Mouse (Mus musculus) left cerebral cortex, adult 11 months (tissue): Measurements from ENCODE around the gene Nsun2.
"Not testable (repeated sequence)": the region's sequence is repeated elsewhere in the genome, so short reads cannot be mapped to it uniquely, and the experiment has no call there.

Source experiments
- DNase-seq: peaks from one replicate; pipeline ENCODE4 v3.0.0; 2022; ENCODE audit warnings: low spot score

Gene Nsun2

DNA sequence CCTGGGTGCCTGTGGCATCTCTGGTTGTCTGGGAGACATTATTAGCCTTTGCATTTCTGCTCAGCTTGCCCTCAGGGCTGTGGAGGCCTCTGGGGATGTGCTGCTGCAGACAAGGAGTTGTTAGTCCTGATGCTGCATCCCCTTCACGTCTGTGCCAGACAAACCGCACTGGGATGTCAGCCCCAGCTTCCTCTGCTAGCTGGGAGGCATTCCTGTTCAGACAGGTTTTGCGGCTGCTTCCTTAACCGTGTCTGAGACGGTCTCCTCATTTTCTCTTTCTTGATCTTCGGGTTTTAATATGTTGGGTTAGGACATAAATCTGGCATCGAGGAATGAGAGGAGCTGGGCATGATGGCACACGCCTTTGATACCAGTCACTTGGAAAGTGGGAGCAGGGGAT lies 58.7 kb downstream of the Nsun2 start:
- DNase-seq = no peak

DNA sequence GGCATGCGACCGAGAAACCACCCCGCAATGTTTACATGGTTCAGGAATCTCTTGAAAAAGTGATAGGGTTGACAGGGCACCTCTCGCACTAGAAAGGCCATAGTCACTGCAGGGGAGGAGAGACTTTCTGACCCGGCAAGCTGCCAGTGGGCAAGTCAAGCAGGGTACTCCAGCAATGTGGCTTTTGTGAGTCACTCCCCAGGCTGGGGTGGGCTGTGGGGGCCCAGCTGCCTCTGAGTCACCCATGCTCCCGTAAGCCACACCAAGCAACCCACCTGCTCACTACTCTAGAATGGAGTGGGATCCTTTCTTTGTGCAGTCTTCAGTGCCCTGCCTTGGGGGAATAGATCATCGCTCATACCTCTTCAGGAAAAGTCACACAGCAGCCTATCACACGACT lies 59.9 kb downstream of the Nsun2 start:
- no peak for DNase-seq

DNA sequence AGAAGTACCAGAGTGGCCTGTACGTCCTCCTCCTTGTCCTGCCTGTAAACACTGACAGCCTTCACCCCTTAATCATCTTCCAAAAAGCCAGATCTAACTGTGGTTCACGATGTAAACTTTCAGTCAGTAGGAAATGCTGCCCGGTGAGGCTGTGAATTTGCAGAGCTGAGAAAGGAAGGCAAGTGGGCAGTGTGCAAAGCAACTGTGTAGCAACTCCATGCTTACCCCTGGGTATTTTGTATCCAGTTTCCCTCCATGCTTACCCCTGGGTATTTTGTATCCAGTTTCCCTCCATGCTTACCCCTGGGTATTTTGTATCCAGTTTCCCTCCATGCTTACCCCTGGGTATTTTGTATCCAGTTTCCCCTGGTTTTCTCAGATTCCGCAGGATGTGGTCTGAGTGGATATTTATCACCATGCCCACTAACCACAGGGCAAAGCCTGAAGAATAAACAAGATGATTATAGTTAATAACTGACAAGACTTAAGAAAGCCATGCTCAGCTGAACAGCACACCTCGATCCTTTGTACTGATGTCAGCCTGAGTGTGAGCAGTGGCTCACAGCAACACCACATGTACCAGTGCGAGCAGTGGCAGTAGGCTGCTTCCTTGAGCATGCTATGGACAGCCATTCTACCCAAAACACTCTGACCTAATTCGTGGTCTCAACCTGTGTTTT lies 61.2 kb downstream of the Nsun2 start:
- no peak for DNase-seq

DNA sequence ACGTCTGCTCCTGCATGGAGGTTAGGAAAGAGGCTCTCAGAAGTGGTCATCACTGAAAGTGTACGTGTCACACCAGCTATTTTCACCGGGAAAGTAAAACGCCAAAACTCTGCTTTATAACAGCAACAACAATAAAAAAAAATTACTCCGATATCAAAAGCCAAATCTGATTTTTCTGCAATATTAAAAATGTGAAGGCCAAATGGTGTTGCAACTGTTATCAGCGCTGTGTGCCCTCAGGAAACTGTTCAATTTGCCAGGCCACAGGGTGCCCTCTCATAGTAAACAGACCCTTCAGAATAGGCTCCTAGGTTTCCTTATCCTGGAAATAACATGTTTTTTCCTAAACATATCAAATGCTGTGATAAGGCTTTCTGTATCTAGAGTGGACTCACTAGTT lies 62.4 kb downstream of the Nsun2 start:
- DNase-seq = no peak

DNA sequence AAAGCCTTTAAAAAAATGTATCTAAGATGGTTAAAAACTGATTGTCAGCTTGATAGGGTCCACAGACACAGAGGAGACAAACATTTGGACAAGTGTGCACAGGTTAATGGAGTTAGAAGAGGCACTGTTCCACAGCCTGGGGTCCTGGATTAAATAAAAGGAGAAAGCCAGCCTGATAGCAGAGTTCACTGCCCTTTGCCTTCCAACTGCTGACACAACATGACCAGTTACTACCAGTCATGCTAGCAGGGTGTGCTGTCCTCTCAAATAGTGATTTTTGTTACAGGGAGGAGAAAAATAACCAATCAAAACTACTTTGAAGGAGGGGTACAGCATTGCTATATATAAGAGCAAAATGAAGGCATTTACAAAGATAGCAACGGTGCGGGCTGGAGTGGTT lies 63.0 kb downstream of the Nsun2 start:
- no peak for DNase-seq

DNA sequence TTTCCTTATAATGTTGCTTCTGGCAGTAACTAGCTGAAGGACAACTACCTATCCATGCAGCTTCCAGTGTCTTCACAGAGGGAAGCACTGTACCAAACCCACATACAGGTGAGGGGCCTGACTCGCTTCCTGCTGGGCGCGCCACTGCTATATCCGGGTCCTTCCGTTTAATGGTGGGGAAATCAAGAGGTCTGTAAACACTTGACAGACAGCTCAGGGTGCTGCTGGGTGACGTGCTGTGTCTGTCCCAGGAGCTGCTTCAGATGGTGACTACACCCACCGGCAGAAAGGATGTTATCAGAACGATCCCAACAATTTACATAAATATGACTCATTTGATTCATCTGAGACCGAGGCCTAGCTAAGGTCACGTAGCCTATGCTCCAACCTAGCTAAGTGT lies 65.3 kb downstream of the Nsun2 start:
- no peak for DNase-seq

DNA sequence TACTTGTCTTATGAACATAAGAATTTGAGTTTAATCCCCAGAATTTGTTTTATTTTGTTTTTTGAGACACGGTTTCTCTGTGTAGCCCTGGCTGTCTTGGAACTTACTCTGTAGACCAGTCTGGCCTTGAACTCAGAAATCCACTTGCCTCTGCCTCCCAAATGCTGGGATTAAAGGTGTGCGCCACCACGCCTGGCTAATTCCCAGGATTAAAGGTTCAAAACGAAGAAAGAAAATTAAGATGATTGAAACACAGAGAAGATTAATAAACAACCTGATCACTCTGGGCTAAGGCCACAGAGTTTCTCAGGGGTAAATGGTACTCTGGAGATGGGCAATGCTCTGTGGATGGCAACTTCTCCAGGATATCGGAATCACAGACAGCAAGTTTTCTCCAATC lies 67.3 kb downstream of the Nsun2 start:
- DNase-seq = not testable (repeated sequence)

DNA sequence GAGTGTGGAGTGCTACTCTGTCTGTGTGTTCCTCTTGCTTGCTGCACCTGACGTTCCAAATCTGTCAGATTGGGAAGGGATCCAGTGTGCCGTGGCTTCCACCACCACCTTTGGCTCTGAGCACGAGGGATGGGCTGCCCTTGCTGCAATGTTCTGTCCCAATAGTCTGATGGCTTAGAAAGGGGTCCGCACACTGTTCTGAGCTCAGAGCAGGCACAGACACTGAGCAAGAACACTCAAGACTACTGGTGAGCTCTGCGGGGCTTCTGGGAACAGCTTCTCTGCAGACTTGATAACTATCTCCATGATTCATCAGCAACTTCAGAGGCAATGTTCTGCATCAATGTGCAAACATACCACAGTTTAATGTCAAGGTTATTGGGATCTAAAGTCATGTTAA lies 67.8 kb downstream of the Nsun2 start:
- DNase-seq = no peak

DNA sequence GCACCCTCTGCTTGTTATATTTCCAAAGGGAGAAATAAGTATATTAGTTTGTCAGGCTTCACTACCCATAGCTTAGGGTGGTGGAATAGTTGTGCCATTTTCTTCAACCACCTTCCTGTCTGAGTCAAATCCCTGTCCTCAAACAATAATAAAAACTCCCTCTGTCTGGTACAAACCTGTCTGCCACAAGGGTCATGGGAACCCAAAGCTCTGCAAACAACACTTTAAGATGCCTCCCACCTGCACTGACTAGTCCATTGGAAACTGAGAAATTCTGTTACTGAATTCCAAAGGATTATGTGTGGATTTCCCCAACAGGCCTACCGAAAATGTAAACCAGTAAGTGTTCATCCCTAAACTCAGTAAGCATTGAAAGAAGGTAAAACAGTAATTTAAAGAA lies 71.1 kb downstream of the Nsun2 start:
- no peak for DNase-seq

DNA sequence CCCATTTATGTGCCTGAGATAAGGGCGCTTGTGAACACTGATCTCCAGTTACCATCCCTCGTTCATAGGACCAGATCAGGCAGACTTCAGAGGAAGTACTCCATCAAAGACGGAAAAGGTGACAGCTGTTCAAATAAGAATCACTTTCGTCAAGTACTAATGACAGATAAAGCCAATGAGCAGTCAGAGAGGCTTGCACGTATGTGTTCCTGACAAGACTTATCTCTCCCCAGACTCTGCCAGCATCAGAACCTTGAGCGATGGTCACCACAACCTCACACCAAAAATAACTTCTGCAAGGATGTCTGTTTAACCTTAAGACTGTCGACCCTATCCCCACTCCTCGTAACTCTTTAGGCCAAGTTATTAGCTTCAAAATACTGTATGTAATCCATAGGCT lies 75.2 kb downstream of the Nsun2 start:
- DNase-seq = no peak

DNA sequence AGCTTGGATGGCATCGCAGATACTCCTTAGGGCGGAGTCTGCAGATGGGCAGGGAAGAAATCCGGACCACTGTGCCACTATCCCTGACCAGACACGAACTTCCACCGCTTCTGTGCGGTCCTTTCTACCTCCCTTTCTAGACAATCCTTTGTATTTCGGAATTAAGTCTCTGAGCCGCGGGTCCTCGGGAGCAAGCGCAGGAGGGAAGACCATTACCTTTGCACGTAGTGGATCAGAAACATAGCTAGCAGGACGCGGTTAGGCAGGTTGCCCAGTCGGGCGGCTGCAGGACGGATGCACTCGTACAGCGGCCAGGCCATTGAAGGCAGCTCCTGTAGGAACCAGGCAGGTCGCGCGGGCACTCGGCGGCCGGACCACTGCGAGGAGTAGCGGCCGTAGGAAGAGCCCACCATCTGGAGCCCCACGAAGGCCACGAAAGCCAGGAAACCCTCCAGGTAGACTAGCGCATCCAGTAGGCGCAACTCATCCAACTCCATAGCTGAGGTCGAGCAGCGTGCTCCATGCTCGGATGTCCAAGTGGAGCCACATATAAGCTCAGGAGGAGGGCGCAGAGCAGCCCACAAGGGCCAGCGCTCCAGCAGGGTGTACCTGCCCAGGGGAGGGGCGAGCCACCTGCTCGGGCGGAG lies 77.3 kb downstream of the Nsun2 start:
- DNase-seq = no peak

DNA sequence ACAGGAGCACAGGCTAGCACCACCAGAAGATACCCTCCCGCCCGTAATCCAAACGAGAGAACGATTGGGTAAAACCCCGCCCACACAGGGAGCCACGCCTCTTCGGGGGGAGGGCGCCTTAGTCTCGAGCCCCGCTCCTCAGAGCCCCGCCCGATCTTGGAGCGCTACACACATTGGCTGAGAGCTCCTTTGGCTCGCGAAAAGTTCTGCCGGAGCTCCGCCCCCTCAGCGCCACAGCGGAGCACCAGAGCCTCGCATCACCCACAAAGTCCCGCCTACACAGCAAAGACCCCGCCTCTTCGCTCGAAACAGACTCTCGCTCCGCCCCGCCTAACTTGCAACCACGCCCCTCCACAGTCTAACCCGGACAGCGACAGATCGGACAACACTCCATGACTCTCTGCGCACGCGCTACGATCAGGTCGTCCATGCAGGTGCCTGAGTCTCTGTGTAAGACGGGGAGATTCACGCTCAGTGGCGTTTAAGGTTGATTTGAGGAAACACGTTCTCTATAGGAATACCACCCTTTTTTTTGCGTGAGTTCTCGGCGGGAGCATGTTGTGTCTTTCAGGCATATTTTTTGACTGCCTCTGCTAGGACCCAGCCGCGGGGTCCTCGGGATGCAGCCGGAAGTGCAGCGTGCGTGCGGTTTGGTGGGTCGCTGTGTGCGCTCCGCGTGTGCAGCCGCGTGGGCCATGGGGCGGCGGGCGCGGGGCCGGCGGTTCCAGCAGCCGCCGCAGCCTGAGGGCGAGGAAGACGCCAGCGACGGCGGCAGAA lies 78.0 kb downstream of the Nsun2 start, which contains the start of gene Srd5a1:
TSS of gene Srd5a1 (minus strand) at position 45 of the 777 bp plus-strand sequence.
- DNase-seq = peak; percentile 100

DNA sequence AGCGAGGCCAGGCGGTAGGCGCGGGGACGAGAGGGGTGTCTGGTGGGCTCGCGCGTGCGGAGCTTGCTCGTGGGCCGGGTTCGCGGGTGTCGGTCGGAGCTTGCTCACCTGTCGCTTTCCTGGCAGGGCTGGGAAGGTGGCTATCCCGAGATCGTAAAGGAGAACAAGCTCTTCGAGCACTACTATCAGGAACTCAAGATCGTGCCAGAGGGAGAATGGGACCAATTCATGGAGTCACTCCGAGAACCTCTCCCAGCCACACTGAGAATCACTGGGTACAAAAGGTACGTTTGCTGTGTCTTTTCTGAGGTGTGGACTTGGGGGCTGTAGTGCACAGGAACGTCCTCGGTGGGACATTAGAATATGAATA lies 78.6 kb downstream of the Nsun2 start:
- DNase-seq = no peak

DNA sequence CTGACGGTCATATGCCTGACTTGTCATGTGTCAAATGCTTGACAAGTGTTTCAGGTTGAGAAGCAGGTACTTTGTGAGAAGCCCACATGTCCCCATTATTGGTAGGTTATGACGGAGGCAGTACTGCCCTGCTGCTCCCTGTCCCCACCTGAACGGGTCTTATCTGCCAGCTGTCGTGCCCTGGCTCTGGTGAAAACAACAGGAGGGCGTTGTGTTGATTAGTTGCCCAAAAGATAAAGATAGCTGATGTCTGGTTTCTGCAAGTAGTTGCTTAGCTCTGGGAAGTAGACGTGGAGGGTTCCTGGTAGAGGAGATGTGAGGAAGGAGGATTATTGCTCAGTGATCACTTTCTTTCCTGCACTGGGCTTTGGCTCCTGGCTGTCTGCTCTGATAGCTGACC lies 83.2 kb downstream of the Nsun2 start:
- DNase-seq = no peak

DNA sequence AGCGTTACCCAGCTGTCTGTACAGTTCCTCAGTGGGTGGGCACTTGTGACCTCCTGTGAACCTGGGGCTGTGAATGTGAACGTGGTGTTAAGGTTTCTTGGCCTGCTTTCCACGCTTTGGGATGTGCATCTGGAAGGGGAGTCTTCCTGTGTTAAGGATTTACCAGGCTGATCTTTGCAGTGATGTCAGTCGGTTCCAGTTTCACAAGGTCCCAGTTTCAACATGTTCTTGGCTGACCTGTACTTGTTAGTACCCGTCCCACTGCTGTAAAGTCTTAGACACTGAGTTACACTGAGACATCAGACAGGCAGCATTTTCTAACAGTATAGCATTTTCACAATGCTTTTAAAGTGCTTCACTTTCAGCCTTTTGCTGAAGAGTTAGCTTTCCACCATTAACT lies 90.3 kb downstream of the Nsun2 start:
- no peak for DNase-seq

DNA sequence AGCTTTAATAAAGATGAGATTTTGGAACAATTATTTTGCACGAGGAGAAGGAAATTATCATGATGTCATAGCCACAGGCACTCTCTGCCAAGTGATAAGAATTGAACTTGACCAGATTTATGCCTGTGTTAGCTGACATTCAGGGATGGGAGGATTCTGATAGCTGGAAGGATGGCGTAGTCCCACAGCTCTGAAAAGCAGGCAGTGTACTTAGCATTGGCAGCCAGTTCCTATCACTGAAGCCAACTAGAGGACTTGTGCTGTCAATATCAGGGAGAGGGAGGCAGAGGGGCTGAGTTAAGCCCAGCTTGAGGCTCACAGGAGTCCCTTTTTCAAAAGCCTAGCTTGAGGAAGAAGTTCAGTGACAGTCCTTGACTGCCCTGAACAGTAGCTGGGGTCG lies 91.0 kb downstream of the Nsun2 start:
- no peak for DNase-seq

DNA sequence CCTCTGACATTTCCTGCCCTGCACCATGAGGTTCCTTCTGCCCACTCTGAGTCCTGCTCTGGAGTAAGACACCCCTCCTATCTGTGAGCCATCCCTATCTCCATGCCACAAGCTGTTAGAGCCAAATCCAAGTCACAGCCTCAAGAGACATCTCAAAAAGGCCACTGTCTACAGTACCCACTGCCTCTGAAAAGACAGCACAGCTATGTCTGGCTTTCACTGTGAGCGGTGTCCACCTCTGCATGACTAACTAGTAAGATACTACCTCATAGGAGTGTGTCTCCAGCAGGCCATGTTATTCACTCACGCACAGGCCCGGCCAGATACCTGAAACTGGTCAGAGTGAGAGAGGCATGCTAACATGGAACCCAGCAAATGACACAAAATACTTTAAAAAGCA lies 94.4 kb downstream of the Nsun2 start:
- no peak for DNase-seq

DNA sequence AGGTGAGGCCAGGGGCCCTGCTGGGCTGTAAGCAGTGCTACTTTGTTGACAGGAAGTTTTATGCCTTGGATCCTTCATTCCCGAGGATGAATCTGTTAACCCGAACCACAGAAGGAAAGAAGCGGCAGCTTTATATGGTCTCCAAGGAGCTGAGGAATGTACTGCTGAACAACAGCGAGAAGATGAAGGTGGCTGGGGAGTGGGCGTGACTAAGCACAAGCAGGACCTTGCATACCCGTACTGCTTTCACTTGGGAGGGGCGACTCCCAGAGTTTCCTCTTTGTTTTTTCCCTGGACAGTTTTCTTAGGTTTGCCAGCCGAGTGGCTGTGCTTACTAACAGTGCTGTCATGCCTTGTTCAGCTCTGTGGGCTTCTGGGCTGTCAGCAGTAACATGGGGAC lies 97.0 kb downstream of the Nsun2 start:
- DNase-seq = no peak

DNA sequence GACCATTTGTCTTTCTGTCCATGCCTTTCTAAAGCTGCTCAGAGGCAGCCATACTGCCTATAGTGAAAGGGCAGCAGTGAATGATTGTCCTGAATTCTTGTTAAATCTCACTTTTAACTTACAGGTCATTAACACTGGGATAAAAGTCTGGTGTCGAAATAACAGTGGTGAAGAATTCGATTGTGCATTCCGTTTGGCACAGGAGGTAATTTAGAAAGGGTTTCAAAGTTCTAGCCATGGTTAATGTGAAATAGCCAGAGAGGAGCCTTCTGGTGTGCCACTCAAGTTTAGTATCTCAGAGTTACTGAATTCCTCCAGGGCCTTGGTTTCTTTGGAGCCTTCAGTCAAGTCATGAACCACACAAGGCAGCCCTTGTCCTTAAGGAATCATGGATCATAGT lies 97.6 kb downstream of the Nsun2 start:
- DNase-seq = no peak

DNA sequence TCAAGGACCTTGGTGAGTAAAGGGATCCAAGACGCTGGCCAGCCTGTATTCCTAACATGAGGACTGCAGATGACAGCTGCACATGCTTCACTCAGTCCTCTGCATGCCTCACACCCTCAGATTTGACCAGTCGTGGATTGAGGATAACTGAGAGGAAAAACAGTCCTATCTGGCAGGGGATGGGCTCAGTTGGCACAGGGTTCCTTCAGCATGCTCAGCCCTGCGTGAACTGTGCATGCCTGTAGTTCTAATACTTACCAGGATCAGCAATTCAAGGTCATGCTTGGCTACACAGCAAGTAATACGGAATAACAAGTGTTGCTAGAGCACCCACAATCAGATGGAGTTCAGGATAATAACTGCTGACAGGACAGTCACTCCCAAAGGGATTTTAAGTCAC lies 98.1 kb downstream of the Nsun2 start:
- DNase-seq = no peak

DNA sequence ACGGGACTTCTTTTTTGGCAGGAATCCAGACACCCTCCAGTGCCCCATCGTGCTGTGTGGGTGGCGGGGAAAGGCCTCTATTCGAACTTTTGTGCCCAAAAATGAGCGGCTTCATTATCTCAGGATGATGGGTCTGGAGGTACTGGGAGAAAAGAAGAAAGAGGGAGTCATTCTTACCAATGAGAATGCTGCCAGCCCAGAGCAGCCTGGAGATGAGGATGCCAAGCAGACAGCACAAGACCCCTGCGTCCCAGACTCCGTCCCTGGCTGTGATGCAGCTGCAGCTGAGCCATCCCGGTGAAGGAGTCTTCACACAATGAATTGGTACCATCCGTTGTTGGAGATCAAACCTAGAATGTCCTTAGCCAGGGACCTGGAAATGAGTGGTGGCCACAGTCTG lies 100.0 kb downstream of the Nsun2 start:
- DNase-seq = no peak

DNA sequence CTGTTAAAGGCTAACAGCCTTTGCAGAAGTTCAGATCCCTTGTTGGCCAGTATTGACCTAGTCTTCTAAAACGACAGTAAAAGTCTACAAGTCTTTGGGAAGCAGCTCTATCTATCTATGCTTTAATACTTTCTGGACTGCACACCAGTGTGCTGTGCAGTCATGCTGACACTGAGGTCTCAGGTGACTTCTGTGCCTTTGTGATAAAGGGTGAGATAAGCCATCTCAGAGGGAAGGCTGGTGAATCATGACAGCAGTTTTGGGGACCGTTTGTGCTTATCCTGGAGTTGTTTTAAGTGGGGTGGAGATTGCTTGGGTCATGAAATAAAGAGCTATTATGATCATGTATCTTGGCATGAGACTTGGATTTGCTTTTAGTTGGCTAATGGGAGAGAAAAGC lies 100.4 kb downstream of the Nsun2 start:
- DNase-seq = no peak

DNA sequence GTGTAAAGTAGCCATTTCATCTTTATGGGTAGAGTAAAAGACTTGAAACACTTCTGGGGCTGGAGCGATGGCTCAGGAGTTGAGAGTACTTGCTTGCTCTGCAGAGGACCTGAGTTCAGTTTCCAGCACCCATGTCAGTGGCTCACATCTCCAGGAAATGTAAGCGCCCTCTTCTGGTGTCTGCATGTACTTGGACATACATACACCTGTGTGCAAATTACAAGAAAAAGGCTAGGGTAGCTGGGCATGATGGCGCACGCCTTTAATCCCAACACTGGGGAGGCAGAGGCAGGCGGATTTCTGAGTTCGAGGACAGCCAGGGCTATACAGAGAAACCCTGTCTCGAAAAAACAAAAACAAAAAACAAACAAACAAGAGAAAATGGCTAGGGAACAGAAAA lies 102.3 kb downstream of the Nsun2 start:
- DNase-seq = not testable (repeated sequence)
